Mouse (Mus musculus) CD4-positive, CD25-positive, alpha-beta regulatory T cell, adult 2 months (primary cell): ENCODE measurements around the gene Pla1a.
"Not testable (repeated sequence)": the region's sequence is repeated elsewhere in the genome, so short reads cannot be mapped to it uniquely, and the experiment has no call there.

Experiments used
- DNase-seq: peaks from one replicate; pipeline ENCODE4 v3.0.0-alpha.2; 2012; ENCODE audit warnings: low read depth, low spot score

Pla1a gene

GRCm38 (mm10) chr16:38458600-38459280 lies 25.8 kb upstream of the Pla1a start:
- peak; percentile 45 for DNase-seq

GRCm38 (mm10) chr16:38456812-38457567 lies 24.0 kb upstream of the Pla1a start:
- peak; percentile 42 for DNase-seq

GRCm38 (mm10) chr16:38455511-38456418 lies 22.8 kb upstream of the Pla1a start, which contains the start of gene Cd80:
Gene Cd80 (plus strand): TSS chr16:38455561.
- no peak for DNase-seq

GRCm38 (mm10) chr16:38454533-38455254 lies 21.7 kb upstream of the Pla1a start:
- no peak for DNase-seq

GRCm38 (mm10) chr16:38453952-38454351 lies 21.0 kb upstream of the Pla1a start:
- no peak for DNase-seq

GRCm38 (mm10) chr16:38453203-38453553 lies 20.2 kb upstream of the Pla1a start:
- DNase-seq: no peak

GRCm38 (mm10) chr16:38452442-38453202 lies 19.7 kb upstream of the Pla1a start, which contains the start of gene Adprh:
Gene Adprh (minus strand): TSS chr16:38452703.
- peak; percentile 86 for DNase-seq

GRCm38 (mm10) chr16:38451421-38452205 lies 18.7 kb upstream of the Pla1a start:
- no peak for DNase-seq

- DNase-seq: no peak
Measured at GRCm38 (mm10) chr16:38450707-38451106, 17.8 kb upstream of the Pla1a start.

GRCm38 (mm10) chr16:38448458-38448857 lies 15.5 kb upstream of the Pla1a start:
- DNase-seq: no peak

GRCm38 (mm10) chr16:38447366-38447765 lies 14.4 kb upstream of the Pla1a start:
- no peak for DNase-seq

- DNase-seq: not testable (repeated sequence)
Measured at GRCm38 (mm10) chr16:38446141-38446540, 13.2 kb upstream of the Pla1a start.

- DNase-seq: no peak
Measured at GRCm38 (mm10) chr16:38445576-38445975, 12.6 kb upstream of the Pla1a start.

GRCm38 (mm10) chr16:38445046-38445445 lies 12.1 kb upstream of the Pla1a start:
- no peak for DNase-seq

- DNase-seq: no peak
Measured at GRCm38 (mm10) chr16:38443721-38444464, 10.9 kb upstream of the Pla1a start.

GRCm38 (mm10) chr16:38442216-38442615 lies 9.3 kb upstream of the Pla1a start:
- DNase-seq: no peak

- DNase-seq: no peak
Measured at GRCm38 (mm10) chr16:38441611-38442010, 8.7 kb upstream of the Pla1a start.

- DNase-seq: no peak
Measured at GRCm38 (mm10) chr16:38440403-38440802, 7.5 kb upstream of the Pla1a start.

- DNase-seq: no peak
Measured at GRCm38 (mm10) chr16:38439190-38439589, 6.2 kb upstream of the Pla1a start.
